Mouse (Mus musculus): ENCODE data around the gene Gm20807.
"Not testable (repeated sequence)": the region's sequence is repeated elsewhere in the genome, so short reads cannot be mapped to it uniquely, and the experiment has no call there.

Gm20807 gene

GRCm38 (mm10) chrY:13042591-13042990 lies at the start of gene Gm20807:
TSS of gene Gm20807 (plus strand) at chrY:13042891.
- DNase-seq (ENCODE audit: low spot score) = not testable (repeated sequence)

All from ovary, postnatal 36 days (tissue).